Mouse (Mus musculus): Measurements from ENCODE around the gene Dnah7b. TPM values are rescaled to one million over a fixed set of nuclear protein-coding genes. Genes with fewer than 3 reads are reported as not detected.
"Not testable (repeated sequence)": the region's sequence is repeated elsewhere in the genome, so short reads cannot be mapped to it uniquely, and the experiment has no call there.

The Dnah7b gene
- polyA plus RNA-seq, 2 experiments: 0.04 to 0.09 TPM

DNA sequence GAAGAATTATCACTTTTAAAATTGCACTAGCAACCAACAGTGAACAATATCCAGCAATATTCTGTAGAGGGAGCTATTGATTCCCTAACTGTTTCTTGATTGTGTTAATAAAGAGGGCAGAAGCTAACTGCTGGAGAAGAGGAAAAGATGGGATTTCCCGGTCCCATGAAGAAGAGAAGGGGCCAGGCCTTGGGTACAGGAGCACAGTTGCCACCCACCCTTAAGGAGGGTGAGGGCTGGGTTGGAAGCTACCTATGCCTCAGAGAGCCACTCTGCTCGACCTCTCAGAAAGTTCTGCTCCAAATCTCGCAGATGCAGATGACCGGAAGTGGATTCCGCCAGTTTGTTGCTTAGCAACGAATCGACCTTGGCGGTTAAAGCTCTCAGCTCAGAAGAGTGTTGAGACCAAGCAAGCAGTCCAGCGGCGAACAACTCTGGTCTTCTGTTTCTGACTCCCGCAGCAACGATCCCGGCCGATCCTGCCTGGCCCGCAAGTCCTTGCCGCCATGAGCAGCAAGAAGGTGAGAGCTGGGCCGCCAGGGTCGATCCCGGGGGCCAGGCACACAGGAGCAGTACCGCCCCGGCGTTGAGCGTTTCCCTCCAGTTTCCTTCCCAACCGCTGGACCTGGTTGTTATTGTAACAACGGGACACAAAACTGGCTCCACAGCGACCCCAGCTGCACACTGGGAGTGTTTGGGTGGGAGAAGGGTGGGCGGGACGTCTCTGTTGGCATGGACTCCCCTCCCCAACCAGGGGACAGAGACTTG is 553 bp downstream of the Dnah7b start:
- ATAC-seq (ENCODE audit: insufficient read depth) (peak; percentile 37; the same call in 1 of the 2 replicates), DNase-seq (ENCODE audit: low read depth in 3 of 3, low spot score in 3 of 3) (peak in 1 of 3 experiments; percentile 2)
- Histone ChIP-seq H3K27ac (no peak overlapping the region), H3K4me1 (replicated peaks; ENCODE audit: control insufficient read depth in 2 of 2, insufficient read depth in 2 of 2, low read length in 1 of 2) (no peaks in the 10 kb centered on the region), H3K4me3 (ENCODE audit: insufficient read depth in 1 of 2, low read depth in 2 of 2, low read length in 2 of 2) (peak overlapping the region; percentile 47 to 58), H3K27me3 (ENCODE audit: control insufficient read depth, insufficient read depth, low read length) (no peaks in the 10 kb centered on the region), H3K9ac (replicated peaks) (peak overlapping the region; percentile 40), H3K36me3 (replicated peaks; ENCODE audit: control insufficient read depth, insufficient read depth, low read depth) (no peaks in the 10 kb centered on the region), H3K9me3 (ENCODE audit: control insufficient read depth, low read length) (no peaks in the 10 kb centered on the region), H3K4me2 (ENCODE audit: low read depth) (peak overlapping the region; percentile 61)
- WGBS (ENCODE audit: insufficient replicate concordance): under 1% methylated on average over 28 of the region's 28 CpGs
- TF ChIP-seq EP300 (IDR thresholded peaks at IDR 0.05; ENCODE audit: low read depth): no peak
- peak; percentile 40 for TF ChIP-seq CTCF (IDR thresholded peaks at IDR 0.05; ENCODE audit: low read depth)

DNA sequence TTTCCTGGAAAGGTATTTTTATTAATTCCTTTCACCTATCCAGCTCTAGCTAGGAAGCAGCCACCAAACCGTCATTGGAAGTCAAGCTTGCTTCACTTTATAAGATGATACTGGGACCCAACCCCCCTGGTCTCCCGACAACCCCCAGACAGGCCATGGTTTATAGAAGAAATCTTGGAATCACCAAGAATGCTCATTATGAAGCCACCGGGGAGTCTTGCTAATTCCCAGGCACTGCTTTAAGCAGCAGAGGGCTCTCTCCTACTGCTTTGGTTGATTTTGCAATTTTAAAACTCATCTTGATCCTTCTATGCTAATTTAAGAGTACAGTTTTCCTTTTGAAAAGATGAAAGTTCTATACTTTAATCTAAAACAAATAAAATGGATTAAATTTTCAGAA is 2.7 kb downstream of the Dnah7b start:
- not testable (repeated sequence) for DNase-seq (ENCODE audit: low read depth in 3 of 3, low spot score in 3 of 3)

DNA sequence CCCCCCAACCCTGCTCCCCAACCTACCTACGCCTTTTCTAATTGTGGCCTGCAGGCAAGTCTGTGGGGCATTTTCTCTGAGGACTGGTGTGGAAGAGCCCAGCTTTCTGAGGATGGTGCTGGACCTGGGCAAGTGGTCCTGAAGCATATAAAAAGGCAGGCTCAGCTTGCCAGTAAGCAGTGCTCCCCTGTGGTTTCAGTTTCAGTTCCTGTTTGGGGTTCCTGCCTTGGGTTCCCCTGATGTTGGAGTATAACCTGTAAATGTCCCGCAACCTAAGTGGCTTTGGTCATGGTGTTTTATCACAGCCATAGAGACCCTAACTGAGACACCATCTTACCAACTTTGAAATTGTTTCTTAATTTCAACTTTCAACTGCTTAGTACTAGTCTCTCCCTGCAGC is 11.8 kb downstream of the Dnah7b start:
- no peak for ATAC-seq (ENCODE audit: insufficient read depth)
- 52% methylated on average over 2 of the region's 2 CpGs for WGBS (ENCODE audit: insufficient replicate concordance)

More for the DNA sequence above, 2.7 kb downstream of the Dnah7b start:
- not testable (repeated sequence) for H3K4me3 ChIP-seq (ENCODE audit: insufficient read depth in 1 of 2, low read depth in 2 of 2, low read length in 2 of 2); H3K9ac ChIP-seq (replicated peaks); ATAC-seq (ENCODE audit: insufficient read depth); H3K36me3 ChIP-seq (replicated peaks; ENCODE audit: control insufficient read depth, insufficient read depth, low read depth); H3K27ac ChIP-seq; H3K9me3 ChIP-seq (ENCODE audit: control insufficient read depth, low read length); H3K4me1 ChIP-seq (replicated peaks; ENCODE audit: control insufficient read depth in 2 of 2, insufficient read depth in 2 of 2, low read length in 1 of 2); H3K27me3 ChIP-seq (ENCODE audit: control insufficient read depth, insufficient read depth, low read length); H3K4me2 ChIP-seq (ENCODE audit: low read depth)
- 73% methylated on average over 3 of the region's 3 CpGs for WGBS (ENCODE audit: insufficient replicate concordance)

DNA sequence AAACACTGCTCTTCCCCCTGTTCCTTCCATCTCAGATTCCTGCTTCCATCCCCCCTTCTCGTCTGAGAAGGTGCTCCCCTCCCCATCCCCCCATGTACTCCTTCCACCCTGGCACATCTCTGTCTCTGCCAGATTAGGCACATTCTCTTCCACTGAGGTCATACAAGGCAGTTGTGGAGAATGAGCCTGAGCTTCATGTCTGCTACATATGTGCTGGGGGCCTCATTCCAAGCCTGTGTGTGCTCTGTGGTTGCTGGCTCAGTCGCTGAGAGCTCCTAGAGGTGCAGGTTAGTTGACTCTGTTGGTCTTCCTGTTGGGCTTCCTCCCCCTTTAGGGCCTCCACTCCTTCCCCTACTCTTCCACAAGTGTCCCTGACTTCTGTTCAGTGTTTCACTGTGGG is 34.4 kb downstream of the Dnah7b start:
- Histone ChIP-seq H3K4me1 (replicated peaks; ENCODE audit: control insufficient read depth in 2 of 2, insufficient read depth in 2 of 2, low read length in 1 of 2) (no peaks in the 10 kb centered on the region), H3K27me3 (ENCODE audit: control insufficient read depth, insufficient read depth, low read length) (no peaks in the 10 kb centered on the region), H3K36me3 (replicated peaks; ENCODE audit: control insufficient read depth, insufficient read depth, low read depth) (no peaks in the 10 kb centered on the region), H3K4me3 (ENCODE audit: insufficient read depth in 1 of 2, low read depth in 2 of 2, low read length in 2 of 2) (no peak overlapping the region), H3K4me2 (ENCODE audit: low read depth) (no peak overlapping the region), H3K9ac (replicated peaks) (no peak overlapping the region), H3K27ac (no peak overlapping the region), H3K9me3 (ENCODE audit: control insufficient read depth, low read length) (no peaks in the 10 kb centered on the region)
- 32% methylated on average over 2 of the region's 2 CpGs for WGBS (ENCODE audit: insufficient replicate concordance)
- DNase-seq (ENCODE audit: low read depth in 3 of 3, low spot score in 3 of 3) (no peak), ATAC-seq (ENCODE audit: insufficient read depth) (no peak)
- no peak for TF ChIP-seq EP300 (IDR thresholded peaks at IDR 0.05; ENCODE audit: low read depth)
- no peak for TF ChIP-seq CTCF (IDR thresholded peaks at IDR 0.05; ENCODE audit: low read depth)

More for the DNA sequence above, 11.8 kb downstream of the Dnah7b start:
- H3K36me3 ChIP-seq (replicated peaks; ENCODE audit: control insufficient read depth, insufficient read depth, low read depth): no peaks in the 10 kb centered on the region
- H3K27me3 ChIP-seq (ENCODE audit: control insufficient read depth, insufficient read depth, low read length): no peaks in the 10 kb centered on the region
- no peak overlapping the region for H3K27ac ChIP-seq
- no peak for TF ChIP-seq EP300 (IDR thresholded peaks at IDR 0.05; ENCODE audit: low read depth)
- TF ChIP-seq CTCF (IDR thresholded peaks at IDR 0.05; ENCODE audit: low read depth): no peak
- H3K9ac ChIP-seq (replicated peaks): no peak overlapping the region
- no peaks in the 10 kb centered on the region for H3K4me1 ChIP-seq (replicated peaks; ENCODE audit: control insufficient read depth in 2 of 2, insufficient read depth in 2 of 2, low read length in 1 of 2)
- no peak overlapping the region for H3K4me3 ChIP-seq (ENCODE audit: insufficient read depth in 1 of 2, low read depth in 2 of 2, low read length in 2 of 2)
- no peak overlapping the region for H3K4me2 ChIP-seq (ENCODE audit: low read depth)
- no peaks in the 10 kb centered on the region for H3K9me3 ChIP-seq (ENCODE audit: control insufficient read depth, low read length)
- DNase-seq (ENCODE audit: low read depth in 3 of 3, low spot score in 3 of 3): no peak

DNA sequence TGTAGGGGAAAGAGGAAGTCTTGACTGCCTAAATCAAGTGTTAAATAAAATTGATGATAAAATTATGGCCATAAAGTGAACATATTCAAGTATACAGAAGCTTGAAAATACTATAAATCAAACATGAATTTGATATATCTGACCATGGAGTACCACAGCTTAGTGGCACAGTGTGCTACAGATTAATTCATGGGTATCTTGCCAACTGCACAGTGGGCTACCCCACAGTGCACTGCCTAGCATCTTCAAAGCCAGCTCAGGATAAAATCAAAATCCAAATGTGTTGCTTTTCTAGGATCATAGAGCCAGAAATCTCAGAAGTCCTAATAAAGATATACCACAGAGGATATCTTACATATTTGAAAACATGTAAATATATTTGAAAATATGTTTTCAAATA is 46.5 kb downstream of the Dnah7b start:
- not testable (repeated sequence) for H3K36me3 ChIP-seq (replicated peaks; ENCODE audit: control insufficient read depth, insufficient read depth, low read depth); H3K9me3 ChIP-seq (ENCODE audit: control insufficient read depth, low read length); DNase-seq (ENCODE audit: low read depth in 3 of 3, low spot score in 3 of 3); H3K27ac ChIP-seq; H3K4me3 ChIP-seq (ENCODE audit: insufficient read depth in 1 of 2, low read depth in 2 of 2, low read length in 2 of 2); H3K4me2 ChIP-seq (ENCODE audit: low read depth); H3K4me1 ChIP-seq (replicated peaks; ENCODE audit: control insufficient read depth in 2 of 2, insufficient read depth in 2 of 2, low read length in 1 of 2); H3K27me3 ChIP-seq (ENCODE audit: control insufficient read depth, insufficient read depth, low read length); ATAC-seq (ENCODE audit: insufficient read depth); H3K9ac ChIP-seq (replicated peaks)

DNA sequence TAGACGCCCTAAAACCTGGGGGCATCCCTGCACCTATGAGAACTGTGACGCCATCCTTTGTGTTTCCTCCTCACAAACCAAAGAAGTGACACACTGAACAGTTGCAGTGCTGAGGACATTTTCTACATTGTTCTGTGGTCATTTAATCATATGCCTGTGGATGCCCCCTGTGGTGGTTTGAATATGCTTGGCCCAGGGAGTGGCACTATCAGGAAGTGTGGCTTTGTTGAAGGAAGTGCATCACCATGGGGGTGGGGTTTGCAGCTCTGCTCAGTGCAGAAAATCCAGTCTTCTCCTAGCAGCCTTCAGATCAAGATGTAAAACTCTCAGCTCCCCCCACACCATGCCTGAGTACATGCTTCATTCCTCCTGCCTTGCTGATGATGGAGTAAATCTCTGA is 51.1 kb downstream of the Dnah7b start:
- H3K27me3 ChIP-seq (ENCODE audit: control insufficient read depth, insufficient read depth, low read length); H3K4me2 ChIP-seq (ENCODE audit: low read depth); H3K4me1 ChIP-seq (replicated peaks; ENCODE audit: control insufficient read depth in 2 of 2, insufficient read depth in 2 of 2, low read length in 1 of 2); H3K4me3 ChIP-seq (ENCODE audit: insufficient read depth in 1 of 2, low read depth in 2 of 2, low read length in 2 of 2); H3K9me3 ChIP-seq (ENCODE audit: control insufficient read depth, low read length); H3K36me3 ChIP-seq (replicated peaks; ENCODE audit: control insufficient read depth, insufficient read depth, low read depth); H3K27ac ChIP-seq; H3K9ac ChIP-seq (replicated peaks); ATAC-seq (ENCODE audit: insufficient read depth); DNase-seq (ENCODE audit: low read depth in 3 of 3, low spot score in 3 of 3): not testable (repeated sequence)
- WGBS (ENCODE audit: insufficient replicate concordance): 74% methylated on average over 2 of the region's 2 CpGs
